Mouse (Mus musculus) olfactory bulb, adult 2 months (tissue): ENCODE measurements at regions not wholly inside any gene's neighbourhood (a gene's known extent, or its start where the extent isn't known, plus 50 kb on each side); places are given as distances from the start of the nearest gene placed in this dataset.

Experiments used
- CTCF ChIP-seq: fragments of 200-500 bp; IDR thresholded peaks from 2 replicates; pipeline ENCODE4 v1.5.1; 2012; ENCODE audit warnings: low read depth, mild to moderate bottlenecking, low read length, moderate library complexity; ENCODE audit not compliant: insufficient read depth
- POLR2A ChIP-seq: fragments of 200-500 bp; IDR thresholded peaks from 2 replicates; pipeline ENCODE4 v1.6.1; 2012; ENCODE audit warnings: mild to moderate bottlenecking, low read depth, low read length, moderate library complexity; ENCODE audit not compliant: insufficient read depth

DNA sequence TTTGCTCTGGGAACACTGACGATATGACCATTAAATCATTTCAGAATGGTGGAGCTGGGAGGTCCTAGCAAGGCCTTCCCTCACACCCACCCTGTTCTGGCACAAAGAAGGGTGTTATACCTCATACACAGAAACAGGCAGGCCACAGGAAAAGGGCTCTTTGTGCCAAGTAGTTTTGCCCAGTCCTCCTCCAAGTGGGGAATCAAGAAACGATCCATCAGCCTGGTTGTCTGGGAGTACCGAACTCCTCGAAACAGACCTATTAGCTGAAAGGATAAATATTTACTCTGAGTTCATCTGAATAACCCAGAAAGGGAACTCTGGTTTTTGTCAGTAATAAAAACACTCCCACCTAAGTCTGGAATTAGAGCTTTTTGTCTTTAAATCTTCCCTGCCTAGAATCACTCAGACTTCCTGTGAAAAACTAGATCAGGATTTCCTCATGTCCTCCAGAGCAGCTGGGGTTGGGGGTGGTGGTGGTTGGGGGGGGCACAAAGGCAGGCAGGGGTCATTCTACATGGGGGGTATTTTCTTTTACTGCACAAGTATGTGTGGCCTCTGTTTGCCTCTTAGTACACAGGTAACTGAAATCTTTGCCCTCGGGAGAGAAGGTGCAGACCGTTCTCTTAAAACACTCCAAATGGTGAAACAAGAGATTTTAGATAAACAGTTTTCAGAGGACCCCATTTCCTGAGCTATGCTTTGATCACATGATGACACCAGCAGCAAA is 681.3 kb downstream of the Gsdmc2 start:
- TF ChIP-seq POLR2A (no peak), CTCF (no peak)
